7 mouse cellular contexts compared by ENCODE assay signal in genomic region chr17:23550188-23550791, GRCm38 (mm10). TPM values are rescaled to one million over a fixed set of nuclear protein-coding genes. Genes with fewer than 3 reads are reported as not detected.
DNase-seq lines count a peak whose midpoint lies in the region; ATAC-seq and TF ChIP-seq lines count a peak whose summit lies in the region.

No protein-coding gene starts in this region.

- H3K4me3 ChIP-seq in embryonic facial prominence, embryonic 13.5 days: peak overlapping the region; percentile 57
- H3K4me3 ChIP-seq in heart, adult 2 months: peak overlapping the region; percentile 78
- peak overlapping the region; percentile 57 for H3K4me3 ChIP-seq in limb, embryonic 12.5 days (replicated peaks)
- H3K4me3 ChIP-seq in midbrain, embryonic 14.5 days (replicated peaks; ENCODE audit: low read depth, low read length): peak overlapping the region; percentile 51

- H3K9ac ChIP-seq in embryonic facial prominence, embryonic 13.5 days: peak overlapping the region; percentile 78
- H3K9ac ChIP-seq in heart, adult 2 months (ENCODE audit: low read depth, low read length): peak overlapping the region; percentile 47
- H3K9ac ChIP-seq in limb, embryonic 12.5 days (replicated peaks): peak overlapping the region; percentile 45
- H3K9ac ChIP-seq in midbrain, embryonic 14.5 days (replicated peaks; ENCODE audit: low read length): peak overlapping the region; percentile 59

- no peak for TF ChIP-seq CTCF in heart, adult 2 months (IDR thresholded peaks at IDR 0.05)

- no peaks in the 10 kb centered on the region for H3K79me2 ChIP-seq in heart, adult 2 months (replicated peaks; ENCODE audit: control insufficient read depth, insufficient read depth, low read length)

- peak overlapping the region; percentile 83 for H3K27ac ChIP-seq in embryonic facial prominence, embryonic 13.5 days
- peak overlapping the region; percentile 84 for H3K27ac ChIP-seq in heart, adult 2 months
- H3K27ac ChIP-seq in limb, embryonic 12.5 days: peak overlapping the region; percentile 59
- peak overlapping the region; percentile 60 for H3K27ac ChIP-seq in midbrain, embryonic 14.5 days (replicated peaks; ENCODE audit: low read depth, low read length)

- TF ChIP-seq EP300 in heart, adult 2 months (IDR thresholded peaks at IDR 0.05; ENCODE audit: insufficient read depth, low read depth, low read length): peak; percentile 88

- no peaks in the 10 kb centered on the region for H3K9me3 ChIP-seq in embryonic facial prominence, embryonic 13.5 days
- no peaks in the 10 kb centered on the region for H3K9me3 ChIP-seq in limb, embryonic 12.5 days
- H3K9me3 ChIP-seq in midbrain, embryonic 14.5 days (ENCODE audit: control insufficient read depth, low read length): no peaks in the 10 kb centered on the region

- intact Hi-C loops in heart, adult 2 months (cut with DNase I): no loop called here

- H3K36me3 ChIP-seq in embryonic facial prominence, embryonic 13.5 days: peaks cover 10% of the 10 kb centered on the region
- no peaks in the 10 kb centered on the region for H3K36me3 ChIP-seq in heart, adult 2 months (ENCODE audit: control insufficient read depth, insufficient read depth, low read length)
- peaks cover 13% of the 10 kb centered on the region for H3K36me3 ChIP-seq in limb, embryonic 12.5 days
- H3K36me3 ChIP-seq in midbrain, embryonic 14.5 days (ENCODE audit: control insufficient read depth, insufficient read depth, low read length): peaks cover 10% of the 10 kb centered on the region

- H3K4me2 ChIP-seq in embryonic facial prominence, embryonic 13.5 days: peak overlapping the region; percentile 80
- peak overlapping the region; percentile 74 for H3K4me2 ChIP-seq in limb, embryonic 12.5 days
- H3K4me2 ChIP-seq in midbrain, embryonic 14.5 days (ENCODE audit: low read length): peak overlapping the region; percentile 68

- peak; percentile 62 for ATAC-seq in embryonic facial prominence, embryonic 13.5 days (ENCODE audit: insufficient number of reproducible peaks, insufficient read depth, low FRiP score, low TSS enrichment, low read depth)
- peak; percentile 64 for ATAC-seq in limb, embryonic 12.5 days (ENCODE audit: insufficient number of reproducible peaks, insufficient read depth, low FRiP score, low TSS enrichment, low read depth)
- peak; percentile 81 for ATAC-seq in midbrain, embryonic 14.5 days (ENCODE audit: low FRiP score, low TSS enrichment)

- TF ChIP-seq POLR2A in heart, adult 2 months (IDR thresholded peaks at IDR 0.05; ENCODE audit: insufficient read depth, low read depth, low read length): peak; percentile 59; the same call in 1 of the 2 replicates

- under 1% methylated on average over 22 of the region's 22 CpGs for WGBS in embryonic facial prominence, embryonic 13.5 days
- WGBS in heart, adult 2 months: 1% methylated on average over 22 of the region's 22 CpGs
- WGBS in limb, embryonic 12.5 days: under 1% methylated on average over 22 of the region's 22 CpGs
- WGBS in midbrain, embryonic 14.5 days: under 1% methylated on average over 22 of the region's 22 CpGs

- H3K27me3 ChIP-seq in embryonic facial prominence, embryonic 13.5 days: no peaks in the 10 kb centered on the region
- H3K27me3 ChIP-seq in heart, adult 2 months (ENCODE audit: control insufficient read depth, insufficient read depth, low read length): no peaks in the 10 kb centered on the region
- H3K27me3 ChIP-seq in limb, embryonic 12.5 days: no peaks in the 10 kb centered on the region
- H3K27me3 ChIP-seq in midbrain, embryonic 14.5 days (ENCODE audit: control insufficient read depth, insufficient read depth, low read length): no peaks in the 10 kb centered on the region

- H3K4me1 ChIP-seq in embryonic facial prominence, embryonic 13.5 days: peaks cover 15% of the 10 kb centered on the region; the same call in 1 of the 2 replicates
- H3K4me1 ChIP-seq in heart, adult 2 months (ENCODE audit: control insufficient read depth, insufficient read depth, low read length): 0 out of 2 replicates have a peak, but pooled peaks cover 1% of the 10 kb centered on the region
- H3K4me1 ChIP-seq in limb, embryonic 12.5 days (replicated peaks): peaks cover 8% of the 10 kb centered on the region
- no peaks in the 10 kb centered on the region for H3K4me1 ChIP-seq in midbrain, embryonic 14.5 days (ENCODE audit: control insufficient read depth, insufficient read depth, low read length)

- DNase-seq in adrenal gland, postnatal 36 days: peak; percentile 88 to 92
- DNase-seq in heart, adult 2 months: peak; percentile 92 to 96
- peak; percentile 88 to 92 for DNase-seq in kidney, adult 8-10 months
- peak; percentile 96 for DNase-seq in midbrain, embryonic 14.5 days
- peak; percentile 89 for DNase-seq in spleen, adult 12 weeks (ENCODE audit: low spot score)

RNA-seq across cellular contexts. Expression of gene Zfp213, which starts 13.7 kb away (rescaled TPM):
- total RNA-seq in adrenal gland, postnatal 36 days (2021): 10 to 100 TPM; 10.3 to 12.1 TPM
- polyA plus RNA-seq in embryonic facial prominence, embryonic 13.5 days (2015; fragmentation: Nextera tagmentation; extraction: Ambion mirVana): 20.0 and 22.5 TPM in 2 replicates
- total RNA-seq in heart, adult 2 months (2021): 1 to 10 TPM; 5.5 to 6.2 TPM
- polyA plus RNA-seq in heart, adult 2 months (2012; rRNA removed): 8.7 and 9.8 TPM in 2 replicates
- polyA plus RNA-seq in limb, embryonic 12.5 days (2016; fragmentation: Nextera tagmentation; extraction: Ambion mirVana): 24.7 and 26.6 TPM in 2 replicates
- 16.8 and 19.1 TPM in 2 replicates for polyA plus RNA-seq in midbrain, embryonic 14.5 days (2014; fragmentation: Nextera tagmentation; extraction: Ambion mirVana)

RNA-seq across cellular contexts. Expression of gene Zfp13, which starts 49.0 kb away (rescaled TPM):
- 10 to 100 TPM in 1 of 2 experiments, 1 to 10 TPM in 1; 7.0 to 11.4 TPM for total RNA-seq in adrenal gland, postnatal 36 days (2021)
- polyA plus RNA-seq in embryonic facial prominence, embryonic 13.5 days (2015; fragmentation: Nextera tagmentation; extraction: Ambion mirVana): 18.2 and 21.9 TPM in 2 replicates
- 1 to 10 TPM; 2.2 to 2.8 TPM for total RNA-seq in heart, adult 2 months (2021)
- 3.2 and 3.6 TPM in 2 replicates for polyA plus RNA-seq in heart, adult 2 months (2012; rRNA removed)
- polyA plus RNA-seq in limb, embryonic 12.5 days (2016; fragmentation: Nextera tagmentation; extraction: Ambion mirVana): 22.0 and 25.5 TPM in 2 replicates
- 24.8 and 31.4 TPM in 2 replicates for polyA plus RNA-seq in midbrain, embryonic 14.5 days (2014; fragmentation: Nextera tagmentation; extraction: Ambion mirVana)

RNA-seq across cellular contexts. Expression of gene Zscan10, which starts 50.4 kb away (rescaled TPM):
- total RNA-seq in adrenal gland, postnatal 36 days (2021): not detected
- 0.27 and 0.37 TPM in 2 replicates for polyA plus RNA-seq in embryonic facial prominence, embryonic 13.5 days (2015; fragmentation: Nextera tagmentation; extraction: Ambion mirVana)
- not detected for total RNA-seq in heart, adult 2 months (2021)
- polyA plus RNA-seq in heart, adult 2 months (2012; rRNA removed): not detected in 2 replicates
- polyA plus RNA-seq in limb, embryonic 12.5 days (2016; fragmentation: Nextera tagmentation; extraction: Ambion mirVana): 0.37 and 0.45 TPM in 2 replicates
- polyA plus RNA-seq in midbrain, embryonic 14.5 days (2014; fragmentation: Nextera tagmentation; extraction: Ambion mirVana): not detected in 2 replicates

Comparison
In these comparisons a context has a peak if more than half of its experiments do, and no peak if none do; other contexts are left out.
1. Peak in every context shown above with its lines: DNase-seq, ATAC-seq, H3K4me3 ChIP-seq and H3K27ac ChIP-seq.